Mouse (Mus musculus) G1E-ER4 (cell line): Measurements from ENCODE around the gene Dis3. TPM values are rescaled to one million over a fixed set of nuclear protein-coding genes. Genes with fewer than 3 reads are reported as not detected.

Source experiments
- GATA1 ChIP-seq: IDR thresholded peaks from one replicate; pipeline ENCODE4 v1.8.0; 2012; ENCODE audit warnings: low read length, inconsistent platforms
- polyA plus RNA-seq: library from polyadenylated mRNA; stranded (reverse); fragments of >175 nt; gene quantifications from 2 replicates; pipeline ENCODE4 v1.2.3, GENCODE M21; 2012

The Dis3 gene
- polyA plus RNA-seq, 1 experiment: 42.3 TPM

DNA sequence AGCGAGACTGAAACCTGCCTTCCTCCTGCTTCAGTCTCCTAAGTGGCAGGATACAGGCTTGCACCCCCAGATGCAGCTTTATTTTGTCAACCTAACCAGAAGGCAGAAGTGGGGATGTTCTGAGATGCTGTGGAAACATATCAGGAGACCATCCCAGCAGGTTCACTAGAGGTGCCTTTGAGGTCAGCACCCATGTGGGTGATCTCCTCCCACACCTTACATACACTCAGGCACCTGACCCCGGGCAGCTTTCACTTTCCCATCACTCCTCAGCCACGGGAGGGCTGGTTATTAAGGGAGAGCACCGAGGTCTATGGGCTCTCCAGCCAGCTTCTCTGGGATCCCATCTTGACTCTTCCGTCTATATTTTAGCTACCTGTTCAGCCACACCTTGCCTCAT lies 67.0 kb downstream of the Dis3 start:
- no peak for TF ChIP-seq GATA1

DNA sequence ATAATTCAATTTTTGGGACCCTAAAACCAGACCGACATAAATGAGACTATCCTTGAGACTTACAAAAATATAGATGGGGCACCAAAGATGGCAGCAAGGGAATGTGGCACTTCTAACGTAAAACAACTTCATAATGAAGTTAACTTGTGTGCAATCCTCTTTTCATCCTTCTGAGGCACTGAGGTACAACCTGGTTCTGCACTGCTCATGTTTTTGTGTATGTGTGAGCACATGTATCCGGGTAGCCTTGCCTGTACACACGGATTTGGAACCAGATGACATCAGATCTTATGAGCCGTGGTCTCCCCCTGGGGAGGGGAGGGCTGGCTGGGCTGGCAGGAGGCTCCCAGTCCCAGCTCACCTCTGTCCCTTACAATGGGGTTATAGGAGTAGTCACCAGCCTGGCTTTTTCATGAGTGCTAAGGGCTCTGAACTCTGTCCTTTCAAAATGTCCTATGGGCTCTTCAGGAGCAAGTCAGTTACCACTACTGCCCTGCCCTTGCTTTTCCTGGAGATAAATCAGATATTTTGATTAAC lies 68.2 kb downstream of the Dis3 start:
- TF ChIP-seq GATA1: no peak

DNA sequence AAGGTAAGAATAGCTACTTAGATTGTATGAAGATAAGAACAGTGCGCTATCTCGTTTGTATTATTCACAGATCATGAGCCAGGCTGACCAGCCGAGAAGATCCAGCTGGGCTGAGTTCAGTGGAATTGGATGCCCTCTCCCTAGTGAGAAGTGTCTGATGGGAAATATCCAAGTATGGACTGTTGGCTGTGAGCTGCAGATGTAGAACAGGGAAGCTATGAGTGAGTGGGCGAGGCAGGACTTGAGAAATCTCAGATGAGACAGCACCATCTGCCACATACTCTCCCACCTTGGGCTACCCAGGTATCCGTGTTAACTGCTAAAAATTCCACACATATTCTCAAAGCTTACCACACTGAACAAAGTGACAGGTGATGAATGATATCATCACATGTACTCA lies 69.6 kb downstream of the Dis3 start:
- TF ChIP-seq GATA1: no peak

Other genes starting within 250 kb of the Dis3 start
- gene Rpl36a-ps1, start 105.5 kb downstream of the Dis3 start, polyA plus RNA-seq: 0.48 TPM in 1 of 2 replicates, not detected in the other
- gene Mzt1, start 53.6 kb downstream of the Dis3 start, polyA plus RNA-seq: 31.8 and 49.3 TPM in 2 replicates
- 26.9 and 30.6 TPM in 2 replicates for gene Bora, start 53.5 kb downstream of the Dis3 start, polyA plus RNA-seq
- gene Pibf1, start 346 bp downstream of the Dis3 start, polyA plus RNA-seq: 0.71 and 0.81 TPM in 2 replicates
- not detected in 2 replicates for gene Klf5, start 198.9 kb upstream of the Dis3 start, polyA plus RNA-seq